Mouse (Mus musculus) neural tube, embryonic 15.5 days (tissue): ENCODE data around the gene Gm5244. TPM values are rescaled to one million over a fixed set of nuclear protein-coding genes. Genes with fewer than 3 reads are reported as not detected.

ENCODE experiments used
- ATAC-seq: fragments of 200-750 bp; cut with Nextera tagmentation; 2 replicates; pipeline ENCODE4 v1.8.0; 2017; ENCODE audit warnings: mild to moderate bottlenecking, moderate TSS enrichment, moderate library complexity; ENCODE audit not compliant: low FRiP score
- H3K27ac ChIP-seq: fragments of 300-500 bp; sonication (generic); replicated peaks from 2 replicates; pipeline ENCODE4 v1.5.1; 2015; ENCODE audit warnings: mild to moderate bottlenecking, inconsistent platforms
- H3K27me3 ChIP-seq: fragments of 300-500 bp; sonication (generic); replicated peaks from 2 replicates; pipeline ENCODE4 v1.6.1; 2015; ENCODE audit warnings: inconsistent platforms
- H3K36me3 ChIP-seq: fragments of 300-500 bp; sonication (generic); 2 replicates; pipeline ENCODE4 v1.6.1; 2015; ENCODE audit warnings: inconsistent platforms
- H3K4me1 ChIP-seq: fragments of 300-500 bp; sonication (generic); 2 replicates; pipeline ENCODE4 v1.6.1; 2015; ENCODE audit warnings: inconsistent platforms
- H3K4me2 ChIP-seq: fragments of 300-500 bp; sonication (generic); 2 replicates; pipeline ENCODE4 v1.6.1; 2015; ENCODE audit warnings: inconsistent platforms, mild to moderate bottlenecking, moderate library complexity
- H3K4me3 ChIP-seq: fragments of 300-500 bp; sonication (generic); replicated peaks from 2 replicates; pipeline ENCODE4 v1.5.1; 2015; ENCODE audit warnings: mild to moderate bottlenecking, inconsistent platforms
- H3K9ac ChIP-seq: fragments of 300-500 bp; sonication (generic); replicated peaks from 2 replicates; pipeline ENCODE4 v1.6.1; 2015; ENCODE audit warnings: mild to moderate bottlenecking, inconsistent platforms
- H3K9me3 ChIP-seq: fragments of 300-500 bp; sonication (generic); replicated peaks from 2 replicates; pipeline ENCODE4 v1.6.1; 2016; ENCODE audit warnings: inconsistent platforms
- WGBS: fragments of 180-500 bp; shearing (Covaris S2); methylation state at CpG from one replicate; pipeline ENCODE4 v1.1.7; 2015; ENCODE audit warnings: mixed read lengths; 5-methylcytosine and 5-hydroxymethylcytosine counted together
- polyA plus RNA-seq: library from polyadenylated mRNA; unstranded; fragments of >200 nt; fragmentation: Nextera tagmentation; extraction: Ambion mirVana; gene quantifications from 2 replicates; pipeline ENCODE4 v1.2.1, GENCODE M21; 2015

Gene Gm5244
- polyA plus RNA-seq, result not detected in 2 replicates

GRCm38 (mm10) chr19:12846382-12846781 is at the start of gene Gm5244:
Gene Gm5244, plus strand, starts transcription at chr19:12846682.
- no peaks in the 10 kb centered on the region for H3K9me3 ChIP-seq
- no peak within 1 kb of the TSS for H3K27ac ChIP-seq
- H3K9ac ChIP-seq, result no peak within 1 kb of the TSS
- no peaks in the 10 kb centered on the region for H3K27me3 ChIP-seq
- no peaks in the 10 kb centered on the region for H3K36me3 ChIP-seq
- no peaks in the 10 kb centered on the region for H3K4me1 ChIP-seq
- no peak for ATAC-seq
- H3K4me3 ChIP-seq, result no peak within 1 kb of the TSS
- no peak within 1 kb of the TSS for H3K4me2 ChIP-seq

- WGBS, result under 1% methylated on average over 7 of the region's 7 CpGs
- no peaks in the 10 kb centered on the region for H3K36me3 ChIP-seq
- peak overlapping the region; percentile 48 for H3K9ac ChIP-seq
Observed at GRCm38 (mm10) chr19:12797071-12797470, 49.4 kb upstream of the Gm5244 start.

GRCm38 (mm10) chr19:12798404-12798803 is 48.1 kb upstream of the Gm5244 start:
- 82% methylated on average over 4 of the region's 4 CpGs for WGBS
- Histone ChIP-seq H3K4me1 (peaks cover 7% of the 10 kb centered on the region; the same call in 1 of the 2 replicates), H3K9ac (no peak overlapping the region), H3K36me3 (no peaks in the 10 kb centered on the region), H3K9me3 (no peaks in the 10 kb centered on the region), H3K4me3 (no peak overlapping the region), H3K27ac (no peak overlapping the region), H3K27me3 (no peaks in the 10 kb centered on the region), H3K4me2 (no peak overlapping the region)
- no peak for ATAC-seq

More at GRCm38 (mm10) chr19:12797071-12797470, 49.4 kb upstream of the Gm5244 start:
- no peak for ATAC-seq
- Histone ChIP-seq H3K27me3 (no peaks in the 10 kb centered on the region), H3K4me1 (peaks cover 14% of the 10 kb centered on the region), H3K4me2 (peak overlapping the region; percentile 74), H3K27ac (peak overlapping the region; percentile 100), H3K4me3 (peak overlapping the region; percentile 97), H3K9me3 (no peaks in the 10 kb centered on the region)

- no peaks in the 10 kb centered on the region for H3K9me3 ChIP-seq
- no peaks in the 10 kb centered on the region for H3K27me3 ChIP-seq
- no peak for ATAC-seq
- H3K9ac ChIP-seq, result no peak overlapping the region
- no peak overlapping the region for H3K4me2 ChIP-seq
- H3K4me3 ChIP-seq, result no peak overlapping the region
- H3K27ac ChIP-seq, result no peak overlapping the region
- H3K4me1 ChIP-seq, result 0 out of 2 replicates have a peak, but pooled peaks cover 5% of the 10 kb centered on the region
- H3K36me3 ChIP-seq, result no peaks in the 10 kb centered on the region
- 84% methylated on average over 3 of the region's 3 CpGs for WGBS
Observed at GRCm38 (mm10) chr19:12799081-12799480, 47.4 kb upstream of the Gm5244 start.

GRCm38 (mm10) chr19:12800621-12801020 is 45.9 kb upstream of the Gm5244 start:
- Histone ChIP-seq H3K27ac (no peak overlapping the region), H3K9ac (no peak overlapping the region), H3K27me3 (no peaks in the 10 kb centered on the region), H3K4me3 (no peak overlapping the region), H3K4me2 (no peak overlapping the region), H3K4me1 (0 out of 2 replicates have a peak, but pooled peaks cover 5% of the 10 kb centered on the region), H3K9me3 (no peaks in the 10 kb centered on the region), H3K36me3 (no peaks in the 10 kb centered on the region)
- no peak for ATAC-seq
- 80% methylated on average over 2 of the region's 2 CpGs for WGBS

- H3K9me3 ChIP-seq, result no peaks in the 10 kb centered on the region
- 80% methylated on average over 3 of the region's 3 CpGs for WGBS
- no peaks in the 10 kb centered on the region for H3K36me3 ChIP-seq
- 0 out of 2 replicates have a peak, but pooled peaks cover 5% of the 10 kb centered on the region for H3K4me1 ChIP-seq
- H3K4me3 ChIP-seq, result no peak overlapping the region
- ATAC-seq, result no peak
- H3K4me2 ChIP-seq, result no peak overlapping the region
- H3K27me3 ChIP-seq, result no peaks in the 10 kb centered on the region
- no peak overlapping the region for H3K27ac ChIP-seq
- H3K9ac ChIP-seq, result no peak overlapping the region
Observed at GRCm38 (mm10) chr19:12801046-12801445, 45.4 kb upstream of the Gm5244 start.

GRCm38 (mm10) chr19:12802830-12803229 is 43.7 kb upstream of the Gm5244 start:
- H3K4me3 ChIP-seq, result no peak overlapping the region
- no peaks in the 10 kb centered on the region for H3K36me3 ChIP-seq
- ATAC-seq, result no peak
- H3K9ac ChIP-seq, result no peak overlapping the region
- no peaks in the 10 kb centered on the region for H3K4me1 ChIP-seq
- H3K4me2 ChIP-seq, result no peak overlapping the region
- H3K27ac ChIP-seq, result no peak overlapping the region
- 81% methylated on average over 3 of the region's 3 CpGs for WGBS
- H3K27me3 ChIP-seq, result no peaks in the 10 kb centered on the region
- H3K9me3 ChIP-seq, result no peaks in the 10 kb centered on the region

GRCm38 (mm10) chr19:12804237-12804636 is 42.2 kb upstream of the Gm5244 start:
- no peaks in the 10 kb centered on the region for H3K27me3 ChIP-seq

GRCm38 (mm10) chr19:12805730-12806129 is 40.8 kb upstream of the Gm5244 start:
- no peaks in the 10 kb centered on the region for H3K4me1 ChIP-seq
- no peaks in the 10 kb centered on the region for H3K9me3 ChIP-seq
- H3K4me3 ChIP-seq, result no peak overlapping the region
- no peaks in the 10 kb centered on the region for H3K27me3 ChIP-seq
- no peak overlapping the region for H3K27ac ChIP-seq
- no peaks in the 10 kb centered on the region for H3K36me3 ChIP-seq
- WGBS, result 91% methylated on average over 3 of the region's 3 CpGs
- no peak overlapping the region for H3K9ac ChIP-seq
- ATAC-seq, result no peak
- H3K4me2 ChIP-seq, result no peak overlapping the region

More at GRCm38 (mm10) chr19:12804237-12804636, 42.2 kb upstream of the Gm5244 start:
- H3K9ac ChIP-seq, result no peak overlapping the region
- H3K27ac ChIP-seq, result no peak overlapping the region
- H3K4me2 ChIP-seq, result no peak overlapping the region
- no peak for ATAC-seq
- 93% methylated on average over 1 of the region's 1 CpGs for WGBS
- no peaks in the 10 kb centered on the region for H3K9me3 ChIP-seq
- H3K4me3 ChIP-seq, result no peak overlapping the region
- H3K4me1 ChIP-seq, result no peaks in the 10 kb centered on the region
- H3K36me3 ChIP-seq, result no peaks in the 10 kb centered on the region

GRCm38 (mm10) chr19:12806214-12806613 is 40.3 kb upstream of the Gm5244 start:
- H3K4me3 ChIP-seq, result no peak overlapping the region
- no peaks in the 10 kb centered on the region for H3K9me3 ChIP-seq
- no peaks in the 10 kb centered on the region for H3K36me3 ChIP-seq
- H3K27me3 ChIP-seq, result no peaks in the 10 kb centered on the region
- no peak overlapping the region for H3K9ac ChIP-seq
- no peak overlapping the region for H3K27ac ChIP-seq
- no peaks in the 10 kb centered on the region for H3K4me1 ChIP-seq
- WGBS, result 79% methylated on average over 2 of the region's 2 CpGs
- no peak overlapping the region for H3K4me2 ChIP-seq
- no peak for ATAC-seq

- Histone ChIP-seq H3K27ac (no peak overlapping the region), H3K4me2 (no peak overlapping the region), H3K27me3 (no peaks in the 10 kb centered on the region), H3K9ac (no peak overlapping the region), H3K4me3 (no peak overlapping the region), H3K36me3 (no peaks in the 10 kb centered on the region), H3K4me1 (no peaks in the 10 kb centered on the region), H3K9me3 (no peaks in the 10 kb centered on the region)
- ATAC-seq, result no peak
- WGBS, result 70% methylated on average over 1 of the region's 1 CpGs
Observed at GRCm38 (mm10) chr19:12812644-12813364, 33.7 kb upstream of the Gm5244 start.

- Histone ChIP-seq H3K27me3 (no peaks in the 10 kb centered on the region), H3K9ac (no peak overlapping the region), H3K4me3 (no peak overlapping the region), H3K36me3 (no peaks in the 10 kb centered on the region), H3K27ac (no peak overlapping the region), H3K4me1 (no peaks in the 10 kb centered on the region), H3K9me3 (no peaks in the 10 kb centered on the region), H3K4me2 (no peak overlapping the region)
- ATAC-seq, result no peak
- 80% methylated on average over 1 of the region's 1 CpGs for WGBS
Observed at GRCm38 (mm10) chr19:12813883-12814282, 32.6 kb upstream of the Gm5244 start.
